Mouse (Mus musculus): ENCODE results near the gene Bbs9.
"Not testable (repeated sequence)": the region's sequence is repeated elsewhere in the genome, so short reads cannot be mapped to it uniquely, and the experiment has no call there.

Gene Bbs9

DNA sequence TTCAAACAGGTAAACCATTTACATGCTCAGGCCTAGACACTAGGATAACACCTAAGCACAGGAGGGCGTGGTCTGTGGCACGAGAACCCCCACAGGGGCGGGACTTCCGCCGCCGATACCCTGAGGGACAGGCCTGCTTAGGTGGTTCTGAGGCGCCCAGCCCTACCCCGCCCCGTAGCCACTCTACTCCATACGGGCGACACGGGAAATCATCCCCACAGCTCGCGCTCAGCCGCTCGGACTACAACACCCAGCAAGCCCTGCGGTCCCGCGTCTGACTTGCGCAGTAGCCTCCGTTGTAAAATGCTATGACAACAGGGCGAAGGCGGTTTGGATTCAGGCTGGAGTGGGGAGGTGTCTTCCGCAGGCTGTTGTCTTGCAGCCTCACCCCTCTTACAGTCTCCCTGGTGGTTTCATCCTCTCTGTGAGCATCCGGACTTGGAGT, at the start of gene Bbs9:
Gene Bbs9 (plus strand): TSS at position 292 of the 445 bp plus-strand sequence.
- peak; percentile 97 for DNase-seq (ENCODE audit: low spot score)

DNA sequence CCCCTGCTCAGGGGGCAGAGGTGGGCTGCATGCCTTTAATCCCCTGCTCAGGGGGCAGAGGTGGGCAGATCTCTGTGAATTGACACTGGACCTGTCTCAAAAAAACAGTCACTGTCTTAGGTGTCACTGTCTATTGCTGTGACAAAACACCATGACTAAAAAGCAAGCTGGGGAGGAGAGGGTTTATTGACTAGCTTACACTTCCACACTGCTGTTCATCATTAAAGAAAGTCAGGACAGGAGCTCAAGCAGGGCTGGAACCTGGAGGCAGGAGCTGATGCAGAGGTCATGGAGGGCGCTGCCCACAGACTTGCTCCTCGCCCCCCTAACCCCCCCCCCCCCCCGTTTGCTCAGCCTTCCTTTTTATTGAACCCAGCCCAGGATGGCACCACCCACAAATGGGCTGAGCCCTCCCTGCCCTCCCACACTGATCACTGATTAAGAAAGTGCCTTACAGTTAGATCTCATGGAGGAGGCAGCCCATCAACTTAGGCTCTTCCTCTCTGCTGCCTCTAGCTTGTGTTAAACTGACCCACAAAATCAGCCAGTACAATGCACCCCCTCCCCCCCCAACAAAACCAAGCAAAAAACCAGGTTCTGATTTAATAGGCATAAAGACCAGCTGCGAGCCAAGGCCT, 47.4 kb upstream of the Bbs9 start:
- no peak for DNase-seq (ENCODE audit: low spot score)

DNA sequence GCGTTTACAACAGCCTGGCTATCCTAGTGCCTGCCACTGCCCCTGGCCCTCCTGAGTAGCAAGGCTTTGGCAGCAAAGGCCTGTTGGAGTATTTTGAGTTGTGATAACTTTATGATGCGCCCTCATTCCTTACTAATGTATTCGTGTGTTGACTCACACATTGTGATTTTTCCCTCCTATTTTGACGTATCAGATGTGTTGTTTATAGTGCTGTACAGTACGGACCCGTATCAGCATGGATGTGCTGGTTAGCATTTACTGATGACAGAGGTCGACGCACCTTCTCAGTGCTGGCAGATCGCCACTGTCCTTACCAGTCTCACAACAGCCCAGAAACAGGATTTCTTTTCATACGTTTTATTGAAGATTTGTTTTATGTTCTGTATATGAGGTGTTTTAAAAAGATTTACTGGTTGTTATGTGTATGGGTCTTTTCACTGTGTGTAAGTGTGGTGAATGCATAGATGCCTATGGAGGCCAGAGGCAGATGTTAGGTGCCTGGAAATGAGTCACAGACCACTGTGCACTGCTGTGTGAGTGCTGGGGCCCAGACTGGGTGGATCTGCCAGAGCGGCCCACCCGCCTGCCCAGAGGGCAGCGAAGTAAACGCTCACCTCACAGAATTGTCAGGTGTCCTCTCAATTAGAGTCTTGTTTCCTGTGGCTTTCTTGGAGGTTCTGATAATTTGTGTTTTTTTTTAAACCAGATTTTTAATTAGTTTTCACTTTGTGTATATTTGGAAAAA, 46.7 kb upstream of the Bbs9 start:
- no peak for DNase-seq (ENCODE audit: low spot score)

DNA sequence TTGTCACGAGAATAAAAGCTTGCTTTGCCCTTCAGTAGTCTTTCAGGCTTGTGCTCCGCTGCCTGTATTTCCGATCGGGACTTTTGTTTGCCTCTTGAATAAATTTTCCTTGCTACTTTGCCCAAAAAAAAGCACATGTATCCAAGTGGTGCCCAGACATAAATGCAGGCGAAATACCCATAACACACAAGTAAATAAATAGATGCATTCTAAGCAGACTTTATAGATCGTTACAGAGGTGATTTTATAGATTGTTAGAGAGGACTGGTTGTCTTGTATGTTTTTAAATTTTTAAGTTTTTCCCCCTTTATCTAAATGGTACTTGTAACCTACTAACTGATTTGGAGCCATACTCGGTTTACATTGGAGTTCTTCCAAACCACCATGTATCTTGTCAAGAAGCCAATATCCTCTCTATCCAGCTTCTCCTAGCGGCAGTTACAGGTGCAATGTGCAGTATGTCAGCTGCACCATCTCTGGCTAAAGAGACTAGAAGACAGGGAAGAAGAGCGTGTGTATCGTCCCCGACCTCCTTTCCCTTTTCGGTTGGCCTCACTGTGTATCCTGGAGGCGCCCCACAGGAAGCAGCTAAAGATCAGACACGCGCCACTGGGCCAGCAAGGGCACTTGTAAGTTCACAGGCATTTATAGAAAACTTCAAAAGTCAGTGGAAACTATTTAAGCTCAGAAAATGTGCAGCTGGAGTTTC, 45.8 kb upstream of the Bbs9 start:
- DNase-seq (ENCODE audit: low spot score): peak; percentile 22

DNA sequence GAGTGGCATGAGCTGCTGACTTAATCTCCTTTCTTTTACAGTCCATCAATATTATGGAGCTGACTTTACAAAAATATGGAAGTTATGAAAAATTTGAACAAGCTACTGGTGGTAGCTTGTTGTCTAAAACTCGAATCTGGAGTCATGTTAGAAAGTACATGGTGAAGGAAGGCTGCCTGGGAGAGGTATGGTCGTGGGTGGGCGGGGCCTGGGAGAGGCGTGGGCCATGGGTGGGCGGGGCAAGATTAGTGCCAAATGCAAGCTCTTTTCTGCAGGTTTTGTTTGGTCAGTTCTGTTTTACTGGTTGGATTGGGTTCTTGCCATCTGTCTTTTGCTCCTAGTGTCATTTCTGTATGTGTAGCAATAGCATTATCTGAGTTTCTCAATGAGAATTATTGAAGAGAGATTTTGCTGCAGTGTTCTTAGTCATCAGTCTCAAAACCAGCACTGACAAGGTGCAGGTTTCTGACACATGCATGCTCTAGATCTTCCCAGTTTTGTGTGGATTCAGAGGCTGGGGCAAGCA, 45.1 kb upstream of the Bbs9 start:
- no peak for DNase-seq (ENCODE audit: low spot score)

DNA sequence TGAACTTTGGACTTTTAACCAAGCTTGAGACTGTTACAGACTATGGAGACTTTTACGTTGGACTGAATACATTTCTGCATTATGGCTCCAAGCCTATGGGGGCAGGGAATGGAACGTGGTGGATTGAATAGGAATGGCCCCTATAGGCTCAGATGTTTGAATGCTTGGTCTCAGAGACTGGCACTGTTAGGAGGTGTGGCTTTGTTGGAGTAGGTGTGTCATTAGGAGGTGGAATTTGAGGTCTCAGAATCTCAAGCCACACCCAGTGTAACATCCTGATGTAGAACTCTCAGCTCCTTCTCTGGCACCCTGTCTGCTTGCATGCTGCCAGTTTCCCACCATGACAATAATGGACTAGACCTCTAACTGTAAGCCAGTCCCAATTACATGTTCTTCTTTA, 42.3 kb upstream of the Bbs9 start:
- no peak for DNase-seq (ENCODE audit: low spot score)

DNA sequence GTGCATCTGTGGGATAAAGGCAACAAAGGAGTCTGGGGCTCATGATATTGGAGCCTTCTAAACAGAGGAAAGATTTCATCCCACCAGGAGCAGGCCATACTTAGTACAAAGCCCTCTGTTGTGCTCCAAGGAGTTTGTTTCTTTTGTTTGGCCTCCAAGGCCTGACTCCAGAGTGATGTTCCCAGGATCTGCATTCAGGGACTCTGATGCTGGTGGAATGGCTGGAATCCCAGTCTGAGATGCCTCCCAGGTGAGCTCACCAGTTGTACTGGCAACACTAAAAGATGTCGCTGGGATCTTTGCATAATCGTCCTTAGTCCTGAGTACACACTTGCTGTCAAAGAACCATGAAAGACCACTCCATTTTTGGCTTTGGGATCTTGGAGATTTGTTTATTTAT, 41.4 kb upstream of the Bbs9 start:
- DNase-seq (ENCODE audit: low spot score): no peak

DNA sequence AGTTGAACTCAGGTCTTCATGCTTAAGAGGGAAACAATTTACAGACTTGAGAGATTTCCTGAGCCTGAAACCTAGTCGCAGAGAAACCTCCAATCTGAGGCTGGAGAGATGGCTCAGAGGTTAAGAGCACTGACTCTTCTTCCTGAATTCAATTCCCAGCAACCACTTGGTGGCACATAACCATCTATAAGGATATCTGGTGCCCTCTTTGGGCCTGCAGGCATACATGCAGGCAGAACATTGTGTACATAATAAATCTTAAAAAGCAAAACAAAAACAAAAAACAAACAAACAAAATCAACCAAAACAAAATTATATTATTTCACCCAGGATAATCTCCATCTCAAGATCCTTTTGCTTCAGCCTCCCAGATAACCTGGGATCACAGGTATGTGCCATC, 36.7 kb upstream of the Bbs9 start:
- no peak for DNase-seq (ENCODE audit: low spot score)

DNA sequence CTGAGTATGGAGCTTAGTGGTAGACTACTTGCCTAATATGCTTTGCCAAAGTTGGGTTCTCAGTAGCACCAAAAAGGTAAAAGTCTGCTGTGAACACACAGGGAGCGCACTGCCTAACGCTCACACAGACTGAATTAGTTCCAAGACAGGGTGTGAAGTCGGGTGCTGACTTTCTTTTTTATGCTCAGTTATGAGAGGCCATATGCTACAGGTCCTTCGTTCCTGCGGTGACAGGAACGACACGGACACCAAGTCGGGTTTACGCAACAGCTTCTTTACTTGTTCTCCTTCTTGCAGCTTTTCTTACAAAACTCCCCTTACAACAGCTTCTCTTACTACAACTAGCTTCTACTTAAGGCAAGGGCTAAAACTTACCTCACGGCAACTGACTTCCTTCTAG, 32.4 kb upstream of the Bbs9 start:
- DNase-seq (ENCODE audit: low spot score): no peak

DNA sequence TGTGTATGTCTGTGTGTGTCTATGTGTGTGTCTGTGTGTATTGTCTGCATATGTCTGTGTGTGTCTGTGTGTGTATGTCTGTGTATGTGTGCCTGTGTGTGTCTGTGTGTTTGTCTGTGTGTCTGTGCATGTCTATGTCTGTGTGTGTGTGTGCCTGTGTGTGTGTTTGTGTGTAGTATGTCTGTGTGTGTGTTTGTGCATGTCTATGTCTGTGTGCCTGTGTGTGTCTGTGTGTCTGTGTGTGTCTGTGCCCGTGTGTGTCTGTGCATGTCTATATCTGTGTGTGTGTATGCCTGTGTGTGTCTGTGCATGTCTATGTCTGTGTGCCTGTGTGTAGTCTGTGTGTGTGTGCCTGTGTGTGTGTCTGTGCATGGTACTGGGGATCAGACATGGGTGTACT, 30.4 kb upstream of the Bbs9 start:
- DNase-seq (ENCODE audit: low spot score): no peak

DNA sequence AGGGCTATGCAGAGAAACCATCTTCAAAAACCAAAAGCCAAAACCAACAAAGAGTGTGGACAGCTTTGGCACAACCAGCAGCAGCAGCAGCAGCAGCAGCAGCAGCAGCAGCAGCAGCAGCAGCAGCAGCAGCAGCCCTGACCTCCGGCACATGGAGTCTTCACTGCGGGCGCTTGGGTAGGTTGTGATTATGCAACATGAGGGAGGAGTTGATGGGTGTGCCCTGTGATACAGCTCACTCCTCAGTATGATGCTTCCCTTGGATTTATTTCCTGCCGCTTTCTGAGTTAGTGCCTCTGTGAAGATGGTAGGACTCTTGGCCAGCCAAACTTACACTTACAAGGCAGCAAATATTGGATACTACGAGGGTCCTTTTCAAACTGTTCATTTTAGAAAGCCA, 28.3 kb upstream of the Bbs9 start:
- no peak for DNase-seq (ENCODE audit: low spot score)

DNA sequence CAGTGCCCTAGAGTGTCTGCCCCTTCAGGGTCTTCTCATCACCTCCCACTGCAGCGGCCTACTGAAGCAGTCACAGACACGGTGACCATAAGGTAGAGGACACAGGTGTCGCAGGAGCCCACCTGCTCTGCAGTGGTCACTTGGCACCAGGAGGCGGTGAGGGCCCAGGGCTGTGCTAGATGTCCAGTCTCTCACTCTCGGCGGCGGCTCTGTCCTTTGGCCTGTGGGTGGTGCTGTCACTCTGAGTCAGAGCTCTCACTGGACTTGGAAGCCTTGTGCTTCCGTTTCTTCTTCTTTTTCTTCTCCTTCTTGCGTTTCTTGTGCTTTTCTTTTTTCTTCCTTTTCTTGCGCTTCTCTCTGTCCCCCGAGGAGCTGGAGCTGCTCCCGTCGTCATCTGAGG, 27.1 kb upstream of the Bbs9 start:
- DNase-seq (ENCODE audit: low spot score): no peak

DNA sequence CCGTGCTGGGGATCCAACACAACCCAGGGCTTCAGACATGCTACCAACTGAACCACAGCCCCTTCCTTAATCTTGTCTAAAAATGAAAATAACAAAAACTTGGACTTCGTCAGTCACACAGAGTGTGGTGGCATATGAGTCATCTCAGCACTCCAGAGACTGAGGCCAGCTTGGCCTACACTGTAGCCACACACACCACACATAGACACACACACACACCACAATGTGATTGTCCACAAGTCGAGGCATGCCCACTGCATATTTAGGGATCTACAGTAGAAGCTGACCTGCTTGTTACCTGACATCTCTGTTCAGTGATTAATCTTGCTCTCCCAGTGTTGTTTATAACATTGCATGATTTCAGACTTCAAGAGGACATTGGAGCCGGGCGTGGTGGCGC, 26.3 kb upstream of the Bbs9 start:
- no peak for DNase-seq (ENCODE audit: low spot score)

DNA sequence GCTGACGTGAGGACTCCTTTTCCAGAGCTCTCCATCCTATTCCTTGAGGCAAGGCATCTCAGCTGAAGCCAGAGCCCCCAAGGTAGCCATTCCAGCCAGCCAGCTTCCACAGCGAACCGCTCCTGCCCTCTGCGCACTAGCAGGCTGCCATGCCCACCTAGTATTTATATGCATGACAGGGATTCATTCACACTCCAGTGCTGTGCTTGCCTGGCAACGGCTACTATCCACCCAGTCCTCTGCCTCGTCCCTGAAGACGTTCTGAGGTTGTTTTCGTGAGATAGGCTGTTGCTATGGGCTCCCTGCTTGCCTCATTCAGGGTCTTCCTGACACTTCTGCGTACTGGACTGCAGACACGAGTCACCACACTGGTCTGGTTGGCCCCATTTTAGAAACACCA, 22.8 kb upstream of the Bbs9 start:
- DNase-seq (ENCODE audit: low spot score): no peak

DNA sequence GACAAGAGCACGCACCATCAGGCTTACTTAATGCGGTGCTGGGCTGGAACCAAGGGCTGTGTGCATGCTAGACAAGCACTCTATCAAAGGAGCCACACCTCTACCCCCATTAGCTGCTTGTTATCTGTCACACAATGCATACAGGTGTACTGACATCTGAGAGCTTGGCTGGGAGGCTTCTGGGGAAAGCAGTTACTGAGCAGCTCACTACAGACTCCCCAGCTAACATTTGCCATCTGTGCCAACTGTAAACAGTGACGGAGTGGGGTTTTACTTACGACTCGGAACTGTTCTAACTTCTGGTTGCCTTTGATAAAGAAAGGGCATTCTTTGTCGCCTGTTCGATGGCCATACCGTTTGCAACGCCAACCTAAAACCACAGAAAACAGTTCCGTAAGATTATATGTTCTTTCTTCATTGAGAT, 22.0 kb upstream of the Bbs9 start:
- DNase-seq (ENCODE audit: low spot score): no peak

DNA sequence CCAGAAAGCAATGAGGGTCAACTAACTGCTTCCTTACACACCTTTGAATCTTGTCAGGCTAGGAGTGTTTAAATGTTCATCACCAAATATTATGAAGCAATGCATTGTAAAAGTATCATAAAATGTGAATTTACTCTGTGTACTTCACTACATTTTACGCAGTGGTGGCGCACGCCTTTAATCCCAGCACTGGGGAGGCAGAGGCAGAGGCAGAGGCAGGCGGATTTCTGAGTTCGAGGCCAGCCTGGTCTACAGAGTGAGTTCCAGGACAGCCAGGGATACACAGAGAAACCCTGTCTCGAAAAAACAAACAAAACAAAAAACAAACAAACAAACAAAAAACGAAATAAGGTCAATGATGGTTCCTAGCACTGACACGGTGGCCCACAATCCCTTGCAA, 21.5 kb upstream of the Bbs9 start, which contains the start of gene Gm17545:
Gene Gm17545 (plus strand): TSS at position 301 of the 400 bp plus-strand sequence.
- DNase-seq (ENCODE audit: low spot score): not testable (repeated sequence)

DNA sequence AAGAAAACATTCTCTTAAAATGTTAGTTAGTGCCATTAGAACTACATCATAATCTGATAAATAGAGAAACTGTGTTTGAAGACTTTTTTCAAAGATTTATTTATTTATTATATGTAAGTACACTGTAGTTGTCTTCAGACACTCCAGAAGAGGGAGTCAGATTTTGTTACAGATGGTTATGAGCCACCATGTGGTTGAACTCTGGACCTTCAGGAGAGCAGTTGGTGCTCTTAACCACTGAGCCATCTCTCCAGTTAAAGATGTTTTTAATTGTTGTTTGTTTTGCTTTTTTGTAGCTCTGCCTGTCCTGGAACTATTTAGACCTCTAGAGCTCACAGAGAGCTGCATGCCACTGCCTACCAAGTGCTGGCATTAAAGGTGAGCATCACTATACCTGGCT, 20.5 kb upstream of the Bbs9 start:
- no peak for DNase-seq (ENCODE audit: low spot score)

DNA sequence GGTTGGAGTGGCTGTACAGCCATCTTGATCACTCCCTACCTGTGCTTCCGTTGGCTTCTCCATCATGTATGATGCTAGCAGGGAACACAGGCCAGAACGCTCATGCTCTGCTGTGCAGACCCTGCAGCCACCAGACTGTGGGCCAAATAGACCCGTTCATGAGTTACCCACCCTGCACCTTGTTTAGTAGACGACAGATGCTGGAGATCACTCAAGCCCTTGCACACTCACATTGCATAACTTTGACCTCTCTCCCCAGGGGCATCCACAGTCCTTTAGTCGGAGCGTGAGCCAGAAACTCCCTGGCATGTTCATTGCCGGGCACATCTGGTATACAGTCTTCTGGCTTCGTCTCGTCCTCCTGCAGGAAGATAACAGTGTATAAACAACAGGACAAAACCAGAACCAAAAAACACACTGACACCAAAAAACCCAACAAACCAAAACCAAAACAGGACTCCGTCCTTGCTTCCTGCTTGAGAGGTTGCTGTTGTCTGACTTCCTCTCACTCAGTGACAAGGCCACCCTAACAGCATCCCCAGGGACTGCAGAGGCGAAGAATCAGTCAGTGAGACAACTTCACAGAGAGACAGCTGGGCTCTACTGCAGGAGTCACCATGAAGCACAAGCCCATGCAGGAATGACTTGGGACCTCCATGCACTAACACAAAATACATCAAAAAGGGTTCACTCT, 18.2 kb upstream of the Bbs9 start:
- DNase-seq (ENCODE audit: low spot score): no peak

DNA sequence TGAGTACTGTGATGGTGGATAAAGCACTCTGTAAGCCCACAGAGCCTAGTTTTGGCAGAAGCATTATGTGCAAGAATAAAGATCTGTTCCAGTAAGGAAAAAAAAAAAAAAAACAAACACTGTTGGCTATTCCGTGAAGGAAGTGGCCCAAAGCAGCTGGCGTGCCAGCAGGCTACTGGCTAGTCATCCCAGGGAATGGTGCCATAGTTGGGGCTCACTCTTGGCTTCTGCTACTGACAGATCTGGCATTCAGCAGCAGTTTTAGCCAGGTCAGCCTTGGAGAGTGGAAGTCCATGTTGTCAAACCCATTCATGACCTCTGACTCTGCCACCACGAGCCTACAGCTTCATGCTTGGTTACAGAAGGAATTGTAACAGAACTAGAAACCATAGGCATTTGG, 13.6 kb upstream of the Bbs9 start:
- no peak for DNase-seq (ENCODE audit: low spot score)

DNA sequence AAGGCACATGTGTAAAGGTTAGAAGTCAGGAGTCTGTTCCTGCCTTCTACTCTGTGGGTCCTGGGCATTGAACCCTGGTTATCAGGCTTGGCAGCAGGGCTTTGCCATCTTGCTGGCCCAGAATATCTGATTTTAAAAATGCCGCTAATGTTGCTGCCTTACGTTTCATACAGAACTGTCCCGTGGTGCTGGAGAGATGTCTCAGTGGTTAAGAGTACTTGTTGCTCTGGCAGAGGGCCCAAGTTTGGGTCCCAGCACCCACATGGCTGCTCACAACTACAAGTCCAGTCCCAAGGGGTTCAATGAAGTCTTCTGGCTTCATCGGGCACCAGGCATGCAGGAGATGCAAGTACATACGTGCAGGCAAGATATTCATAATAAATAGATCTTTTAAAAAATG, 9.3 kb upstream of the Bbs9 start:
- DNase-seq (ENCODE audit: low spot score): no peak

DNA sequence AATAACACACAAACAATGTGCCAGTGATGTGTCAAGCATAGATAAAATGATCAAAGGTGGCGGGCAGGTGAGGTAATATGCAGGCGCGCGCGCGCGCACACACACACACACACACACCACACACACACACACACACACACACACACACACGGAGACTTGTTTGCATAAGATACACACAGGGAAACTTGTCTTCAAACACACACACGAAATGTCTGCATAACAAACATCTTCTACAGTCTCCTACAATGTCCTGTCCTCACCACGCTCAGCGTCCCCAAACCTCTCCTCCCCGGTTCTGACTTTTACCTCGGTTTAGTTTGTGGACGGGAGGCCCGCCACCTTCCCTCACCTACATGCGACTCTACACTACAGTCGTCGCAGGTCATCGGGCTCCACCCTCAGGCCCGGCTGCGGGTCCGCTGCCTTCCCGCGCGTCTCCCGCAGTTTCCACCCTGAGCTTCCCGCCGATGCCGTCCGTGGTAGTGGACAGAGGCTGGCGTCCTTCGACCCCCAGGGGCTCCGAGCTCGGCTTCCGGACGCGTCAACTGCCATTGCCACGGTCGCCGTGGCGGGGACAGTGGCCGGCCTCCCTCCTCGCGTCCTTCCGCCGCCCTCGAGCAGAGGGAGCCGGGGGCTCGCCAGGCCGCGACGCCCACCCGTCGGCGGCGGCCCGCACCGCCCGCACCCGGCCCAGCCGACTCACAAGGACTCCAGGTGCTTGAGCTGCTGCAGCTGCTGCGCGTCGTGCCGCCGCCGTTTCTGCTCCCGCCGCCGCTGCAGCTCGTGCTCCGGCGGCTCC, 7.9 kb upstream of the Bbs9 start:
- peak; percentile 66 for DNase-seq (ENCODE audit: low spot score)
